Mouse (Mus musculus) T-helper 17 cell (primary cell): Measurements from ENCODE around the gene Gpr183.

Source experiments
- in situ Hi-C, 2 experiments: fragments of 300-600 bp; cut with MboI, MseI; formaldehyde crosslinking; loops; 1 replicate in 1 of 2; 2 replicates in 1 of 2; pipeline ENCODE4 v1.15.1; 2025; ENCODE audit warnings: high pct_unique_total_duplicates in 2 of 2

The Gpr183 gene

GRCm38 (mm10) chr14:121989331-121989730 lies 24.3 kb upstream of the Gpr183 start:
- in situ Hi-C loops: no loop called here

GRCm38 (mm10) chr14:121987691-121988090 lies 22.7 kb upstream of the Gpr183 start:
- in situ Hi-C loops: no loop called here

GRCm38 (mm10) chr14:121987287-121987686 lies 22.3 kb upstream of the Gpr183 start:
- in situ Hi-C loops: no loop called here

GRCm38 (mm10) chr14:121986028-121986427 lies 21.0 kb upstream of the Gpr183 start:
- in situ Hi-C loops: no loop called here

- in situ Hi-C loops: no loop called here
Measured at GRCm38 (mm10) chr14:121985477-121985876, 20.5 kb upstream of the Gpr183 start.

- in situ Hi-C loops: no loop called here
Measured at GRCm38 (mm10) chr14:121983009-121983933, 18.3 kb upstream of the Gpr183 start.

GRCm38 (mm10) chr14:121981531-121981930 lies 16.5 kb upstream of the Gpr183 start:
- in situ Hi-C loops: no loop called here

GRCm38 (mm10) chr14:121973114-121973513 lies 8.1 kb upstream of the Gpr183 start:
- in situ Hi-C loops: no loop called here

- in situ Hi-C loops: no loop called here
Measured at GRCm38 (mm10) chr14:121970402-121970801, 5.4 kb upstream of the Gpr183 start.

- in situ Hi-C loops: loop anchor here (5.0 kb wide), 1 partner anchor 85 kb away; no protein-coding TSS in a partner anchor
Measured at GRCm38 (mm10) chr14:121967095-121967494, 2.1 kb upstream of the Gpr183 start.

GRCm38 (mm10) chr14:121965461-121965860 lies 466 bp upstream of the Gpr183 start:
- in situ Hi-C loops: loop anchor here (5.0 kb wide), 1 partner anchor 87 kb away; no protein-coding TSS in a partner anchor

GRCm38 (mm10) chr14:121963942-121964335 lies 1.1 kb downstream of the Gpr183 start:
- in situ Hi-C loops: no loop called here

GRCm38 (mm10) chr14:121963251-121963941 lies 1.6 kb downstream of the Gpr183 start:
- in situ Hi-C loops: no loop called here

- in situ Hi-C loops: no loop called here
Measured at GRCm38 (mm10) chr14:121962128-121962890, 2.7 kb downstream of the Gpr183 start.

GRCm38 (mm10) chr14:121961496-121962127 lies 3.4 kb downstream of the Gpr183 start:
- in situ Hi-C loops: no loop called here

- in situ Hi-C loops: no loop called here
Measured at GRCm38 (mm10) chr14:121960997-121961396, 4.0 kb downstream of the Gpr183 start.

GRCm38 (mm10) chr14:121960531-121960930 lies 4.5 kb downstream of the Gpr183 start:
- in situ Hi-C loops: no loop called here

GRCm38 (mm10) chr14:121960031-121960430 lies 5.0 kb downstream of the Gpr183 start:
- in situ Hi-C loops: no loop called here

- in situ Hi-C loops: loop anchor here in 1 of 2 experiments (5.0 kb wide), 1 partner anchor 53 kb away; no protein-coding TSS in a partner anchor
Measured at GRCm38 (mm10) chr14:121959538-121959980, 5.4 kb downstream of the Gpr183 start.

GRCm38 (mm10) chr14:121958751-121959537 lies 6.1 kb downstream of the Gpr183 start:
- in situ Hi-C loops: loop anchor here in 1 of 2 experiments (5.0 kb wide), 1 partner anchor 53 kb away; no protein-coding TSS in a partner anchor
